Mouse (Mus musculus) inflammation-experienced regulatory T-cells, adult 16 weeks (primary cell): Measurements from ENCODE around the gene Rps21. TPM values are rescaled to one million over a fixed set of nuclear protein-coding genes. Genes with fewer than 3 reads are reported as not detected.

Experiments
- polyA plus RNA-seq: library from polyadenylated mRNA; unstranded; fragments of 100-300 nt; shearing (Covaris generic); gene quantifications from one replicate; pipeline ENCODE4 v1.2.1, GENCODE M21; 2017

The Rps21 gene
- 603 TPM for polyA plus RNA-seq

GRCm38 (mm10) chr2:180257001-180257521 lies at the start of gene Rps21:
Gene Rps21 (plus strand): TSS chr2:180257377.

DNA sequence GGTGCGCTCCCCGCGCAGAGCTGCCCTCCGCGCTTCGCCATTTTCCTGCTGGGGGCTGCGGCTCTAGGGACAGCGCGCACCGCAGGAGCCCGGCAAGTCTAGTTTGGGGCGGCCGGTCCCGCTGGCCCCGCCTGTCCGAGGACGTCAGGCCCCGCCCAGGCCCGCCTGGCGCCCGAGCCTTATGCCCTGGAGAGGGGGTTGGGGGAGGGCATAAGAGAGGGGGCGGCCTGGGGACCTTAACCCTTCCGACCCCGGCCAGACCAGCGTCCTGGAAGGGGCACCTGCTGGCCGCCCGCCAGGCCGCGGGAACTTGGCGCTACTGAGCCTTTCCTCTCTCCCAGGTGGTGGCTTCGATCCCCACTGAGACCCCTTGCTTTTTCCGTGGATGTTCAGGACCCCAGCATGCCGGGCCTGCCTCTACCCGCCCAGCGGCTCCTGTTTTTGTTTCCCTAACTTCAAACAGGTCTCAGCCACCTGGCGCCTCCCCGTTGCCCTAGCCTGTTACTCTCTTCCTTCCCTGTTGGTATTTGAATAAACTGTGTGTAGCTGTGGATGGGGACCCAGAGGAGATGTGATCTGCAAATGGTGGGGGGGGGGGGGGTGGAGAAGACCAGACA lies 31.3 kb upstream of the Rps21 start, which contains the start of gene Lama5:
TSS of gene Lama5 (minus strand) at position 98 of the 617 bp plus-strand sequence.

DNA sequence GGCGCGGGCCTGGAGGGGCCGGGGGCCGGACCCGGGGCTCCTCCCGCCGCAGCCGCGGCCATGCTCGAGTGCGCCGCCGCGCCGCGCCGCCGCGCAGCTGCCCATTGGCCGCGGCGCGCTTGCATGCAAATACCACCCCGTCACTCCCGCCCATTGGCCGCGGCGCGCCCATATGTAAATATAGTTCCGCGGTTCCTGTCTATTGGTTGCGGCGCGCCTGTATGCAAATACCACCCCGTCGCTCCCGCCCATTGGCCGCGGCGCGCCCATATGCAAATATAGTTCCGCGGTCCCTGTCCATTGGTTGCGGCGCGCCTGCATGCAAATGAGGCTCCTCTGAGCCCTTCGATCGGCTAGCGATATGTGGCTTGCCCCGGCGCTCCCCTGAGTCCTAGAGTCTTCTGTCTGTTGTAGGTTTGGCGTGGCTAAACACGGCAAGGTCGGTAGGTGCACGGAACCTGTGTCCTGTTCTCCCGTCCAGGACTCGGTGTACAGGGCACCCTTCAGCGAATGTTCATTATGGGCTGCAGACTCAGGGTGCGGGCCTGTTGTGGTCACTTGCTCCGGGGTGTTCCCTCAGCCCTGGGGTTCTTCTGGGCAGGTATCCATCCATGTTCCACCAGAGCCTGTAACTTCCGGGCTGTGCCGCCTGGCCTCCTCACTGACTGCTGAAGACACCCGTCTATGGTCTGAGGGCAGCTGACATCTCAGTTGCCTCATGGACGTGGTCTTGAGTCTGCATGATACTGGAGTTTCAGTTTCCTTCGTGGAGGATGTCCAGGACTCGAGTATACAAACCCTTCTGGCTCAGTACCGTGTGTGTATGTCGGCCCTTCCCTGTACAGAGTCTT lies 16.4 kb downstream of the Rps21 start, which contains the start of gene Cables2:
TSS of gene Cables2 (minus strand) at position 103 of the 851 bp plus-strand sequence.

GRCm38 (mm10) chr2:180289440-180290108 lies 32.4 kb downstream of the Rps21 start, which contains the start of gene Rbbp8nl:
Gene Rbbp8nl (minus strand): TSS chr2:180289879.

Other genes with a start within 250 kb of the Rps21 start
- 1.8 TPM for gene Lsm14b, start 232.4 kb upstream of the Rps21 start, polyA plus RNA-seq
- gene Psma7, start 214.9 kb upstream of the Rps21 start, polyA plus RNA-seq, result 464 TPM
- gene Ss18l1, start 214.9 kb upstream of the Rps21 start, polyA plus RNA-seq, result 3.9 TPM
- gene Mtg2, start 186.8 kb upstream of the Rps21 start, polyA plus RNA-seq, result 60.3 TPM
- gene Hrh3, start 152.9 kb upstream of the Rps21 start, polyA plus RNA-seq, result not detected
- gene Osbpl2, start 138.1 kb upstream of the Rps21 start, polyA plus RNA-seq, result 56.4 TPM
- 176 TPM for gene Adrm1, start 85.9 kb upstream of the Rps21 start, polyA plus RNA-seq
- gene Lama5, start 31.5 kb upstream of the Rps21 start, polyA plus RNA-seq, result 1.1 TPM
- gene Cables2, start 16.1 kb downstream of the Rps21 start, polyA plus RNA-seq, result 2.2 TPM
- 0.17 TPM for gene Rbbp8nl, start 32.5 kb downstream of the Rps21 start, polyA plus RNA-seq
- not detected for gene Gata5, start 77.3 kb downstream of the Rps21 start, polyA plus RNA-seq
- 1.7 TPM for gene Slco4a1, start 198.9 kb downstream of the Rps21 start, polyA plus RNA-seq
- gene Ntsr1, start 242.6 kb downstream of the Rps21 start, polyA plus RNA-seq, result not detected